Mouse (Mus musculus) frontal cortex, postnatal 10 days (tissue): Measurements from ENCODE around the gene Atp8b2.

Experiments used
- DNase-seq, 2 experiments: peaks; one replicate each; pipeline ENCODE4 v3.0.0; 2022; ENCODE audit warnings: low spot score in 2 of 2, mixed read lengths in 1 of 2

The Atp8b2 gene

DNA sequence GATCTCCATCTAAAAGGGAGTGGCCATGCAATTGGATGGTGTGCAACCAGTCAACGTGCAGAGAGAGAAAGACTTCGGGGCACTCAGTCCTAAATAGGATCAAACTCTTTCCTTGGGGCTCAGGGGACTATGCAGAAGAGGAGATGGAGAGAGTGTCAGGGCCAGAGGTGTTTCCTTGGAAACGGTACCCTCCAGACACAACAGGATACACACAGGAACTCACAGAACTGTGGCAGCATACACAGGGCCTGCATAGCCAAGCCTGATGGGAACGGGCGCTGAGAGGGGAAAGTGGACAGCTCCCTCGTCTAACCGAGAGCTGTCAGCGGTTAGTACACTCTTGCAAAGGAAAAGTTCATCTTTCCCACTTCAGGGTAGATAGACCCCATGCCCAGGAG, 63.8 kb downstream of the Atp8b2 start:
- DNase-seq = no peak

DNA sequence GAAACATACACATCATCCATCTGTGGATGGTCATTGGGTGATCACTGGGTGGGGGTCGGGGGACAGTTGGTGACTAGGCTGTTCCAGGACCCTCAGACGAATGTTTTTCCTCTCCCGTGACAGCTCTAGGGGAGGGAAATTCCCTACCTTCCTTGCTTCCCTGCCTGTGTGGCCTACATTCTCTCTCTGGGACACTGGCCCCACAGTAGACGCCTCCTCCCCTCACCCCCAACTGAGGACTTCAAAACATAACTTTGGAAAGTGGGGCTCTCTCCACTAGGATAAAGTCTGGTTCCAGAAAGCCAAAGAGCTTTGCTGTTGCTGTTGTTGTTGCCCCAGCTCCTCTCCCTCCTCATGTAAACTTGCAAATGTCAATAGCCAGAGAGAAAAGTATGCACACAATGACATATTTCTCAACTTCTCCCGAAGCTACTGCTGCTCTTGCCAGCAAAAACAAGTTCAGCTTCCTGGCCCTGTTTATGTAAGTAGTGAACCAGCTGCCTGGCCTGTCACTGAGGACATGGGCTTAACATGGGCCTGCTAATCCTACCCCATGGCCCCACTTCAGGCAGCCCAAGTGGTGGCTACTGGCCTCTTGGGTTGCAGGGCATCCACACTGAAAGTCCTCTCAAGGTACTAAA, 64.3 kb downstream of the Atp8b2 start:
- DNase-seq = no peak

GRCm38 (mm10) chr3:89898011-89898410, 65.3 kb downstream of the Atp8b2 start:
- no peak for DNase-seq

- DNase-seq = no peak
Observed at GRCm38 (mm10) chr3:89897204-89897796, 66.0 kb downstream of the Atp8b2 start.

- no peak for DNase-seq
Observed at GRCm38 (mm10) chr3:89896571-89896970, 66.7 kb downstream of the Atp8b2 start.

DNA sequence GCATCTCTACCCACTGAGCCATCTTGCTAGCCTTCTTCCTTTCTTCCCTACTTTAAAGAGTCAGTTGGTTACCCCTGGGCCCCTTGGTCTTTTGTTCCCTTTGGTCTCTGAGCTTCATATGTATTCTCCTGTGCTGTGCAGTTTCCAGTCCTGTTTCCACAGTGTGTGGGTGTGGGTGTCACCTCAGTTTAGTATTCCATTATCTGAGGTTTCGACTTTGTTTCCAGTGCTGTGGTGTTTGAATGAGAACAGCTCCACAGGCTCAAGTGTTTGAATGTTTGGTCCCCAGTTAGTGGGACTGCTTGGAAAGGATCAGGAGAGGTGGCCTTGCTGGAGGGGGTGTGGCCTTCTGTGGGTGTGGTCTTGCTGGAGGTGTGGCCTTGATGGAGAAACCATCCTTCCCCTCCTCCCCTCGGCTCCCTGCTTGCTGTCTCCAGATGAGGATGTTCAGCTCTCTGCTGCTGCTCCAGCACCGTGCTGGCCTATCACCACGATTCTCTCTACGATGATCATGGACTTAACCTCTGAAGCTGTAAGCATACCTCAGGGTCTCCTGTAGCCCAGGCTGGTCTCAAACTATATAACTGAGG, 70.7 kb downstream of the Atp8b2 start:
- DNase-seq = no peak

- DNase-seq = no peak
Observed at GRCm38 (mm10) chr3:89891696-89892095, 71.6 kb downstream of the Atp8b2 start.

- no peak for DNase-seq
Observed at GRCm38 (mm10) chr3:89889841-89890430, 73.4 kb downstream of the Atp8b2 start.
